Mouse (Mus musculus) erythroid progenitor cell, adult 5-6 weeks (primary cell): ENCODE measurements around the gene Lypd3. TPM values are rescaled to one million over a fixed set of nuclear protein-coding genes. Genes with fewer than 3 reads are reported as not detected.

ENCODE experiments used
- ATAC-seq: replicated peaks from 2 replicates; pipeline ENCODE4 v1.8.0; 2016; ENCODE audit warnings: moderate number of reproducible peaks, mild to moderate bottlenecking, moderate TSS enrichment, inconsistent platforms; ENCODE audit not compliant: poor library complexity, low FRiP score, severe bottlenecking
- total RNA-seq, 2 experiments: library from RNA; stranded (forward) in 1 of 2; stranded (reverse) in 1 of 2; fragments of 150-400 nt in 1 of 2; fragments of 186-747, 209-891 nt in 1 of 2; gene quantifications; 2 replicates each; pipeline versions ENCODE4 v1.2.3 to v1.2.4; 2015 to 2017; ENCODE audit warnings: low replicate concordance in 2 of 2

Lypd3 gene
- total RNA-seq (2015; ENCODE audit: low replicate concordance) (not detected in 2 replicates), total RNA-seq (2017; ENCODE audit: low replicate concordance) (not detected in 2 replicates)

DNA sequence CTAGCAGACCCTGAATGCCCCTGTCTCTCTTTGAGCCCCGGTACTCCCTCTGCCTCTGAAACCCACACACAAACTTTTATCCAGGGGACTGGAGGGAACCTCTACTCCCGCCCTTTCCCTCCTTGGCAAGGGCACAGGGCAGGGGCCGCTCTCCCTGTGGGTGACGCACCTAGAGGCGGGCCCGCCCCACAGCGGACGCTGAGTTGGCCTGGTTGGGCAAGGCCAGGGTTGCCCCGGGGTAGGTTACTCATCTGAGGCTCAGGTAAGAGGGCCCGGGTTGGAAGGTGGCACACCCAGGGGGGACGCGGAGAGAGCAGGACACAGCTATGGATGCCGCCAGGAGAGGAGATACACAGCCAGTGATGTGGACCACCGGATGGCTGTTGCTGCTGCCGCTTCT, at the start of gene Lypd3:
Lypd3 (plus strand) TSS at position 287 of the 400 bp plus-strand sequence.
- ATAC-seq = no peak

DNA sequence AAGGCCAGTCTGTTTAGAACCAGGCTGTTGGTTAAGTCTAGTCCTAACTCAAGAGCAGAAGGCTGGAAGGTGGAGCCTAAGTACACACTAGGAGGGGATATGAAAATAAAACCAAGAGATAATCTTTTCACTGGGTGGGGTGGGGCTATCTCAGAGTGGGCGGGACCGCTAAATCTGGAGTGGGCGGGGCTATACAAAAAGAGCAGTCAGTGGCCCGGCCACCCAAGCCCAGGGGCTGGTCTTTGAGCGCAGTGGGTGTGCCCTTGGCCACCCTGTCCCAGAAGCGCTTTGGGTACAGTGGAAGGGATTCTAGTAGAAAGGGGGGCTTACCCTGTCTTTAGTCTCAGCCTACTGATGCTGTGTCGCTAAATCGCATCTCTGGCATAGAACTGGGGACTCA, 49.5 kb upstream of the Lypd3 start:
- ATAC-seq = no peak; the same call in 1 of the 2 replicates

DNA sequence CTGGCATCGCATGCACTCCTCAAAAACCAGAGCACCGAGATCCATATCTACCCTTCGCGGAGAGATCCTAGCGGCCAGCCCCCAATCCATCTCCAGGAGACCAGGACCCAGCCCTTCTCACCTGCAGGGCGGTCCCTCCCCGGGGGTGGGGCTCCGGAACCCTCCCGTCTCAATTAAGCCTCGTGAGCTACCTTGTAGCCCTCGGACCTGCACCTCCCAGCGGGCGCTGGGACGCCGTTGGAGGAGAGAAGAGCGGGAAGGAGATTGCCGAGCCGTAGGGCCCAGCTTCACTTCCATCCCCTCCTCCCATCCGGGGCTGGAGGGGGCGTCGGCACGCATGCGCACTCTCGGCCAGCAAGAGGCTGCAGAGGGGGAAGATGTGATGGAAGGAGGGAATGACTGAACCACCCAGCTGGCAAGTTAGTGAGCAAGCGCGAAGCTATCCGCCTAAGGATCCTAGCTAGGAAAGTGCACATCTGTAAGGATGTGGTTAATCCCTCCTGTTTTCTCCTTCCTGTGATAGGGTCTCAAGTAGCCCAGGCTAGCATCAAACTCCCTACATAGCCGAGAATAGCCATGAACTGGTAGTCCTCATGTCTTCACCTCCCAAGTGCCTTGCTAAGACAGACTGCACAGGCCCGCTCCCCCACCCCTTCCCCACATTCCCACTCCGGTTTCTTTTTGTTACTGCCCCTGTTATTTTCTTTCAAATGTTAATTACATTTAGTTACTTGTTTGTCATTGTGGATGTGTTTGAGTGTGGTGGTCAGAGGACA, 48.8 kb upstream of the Lypd3 start, which contains the start of the genes Ethe1 and Zfp575:
Ethe1 (plus strand) TSS at position 214 of the 776 bp plus-strand sequence.
Zfp575 (minus strand) TSS at position 312 of the 776 bp plus-strand sequence.
- ATAC-seq = no peak

DNA sequence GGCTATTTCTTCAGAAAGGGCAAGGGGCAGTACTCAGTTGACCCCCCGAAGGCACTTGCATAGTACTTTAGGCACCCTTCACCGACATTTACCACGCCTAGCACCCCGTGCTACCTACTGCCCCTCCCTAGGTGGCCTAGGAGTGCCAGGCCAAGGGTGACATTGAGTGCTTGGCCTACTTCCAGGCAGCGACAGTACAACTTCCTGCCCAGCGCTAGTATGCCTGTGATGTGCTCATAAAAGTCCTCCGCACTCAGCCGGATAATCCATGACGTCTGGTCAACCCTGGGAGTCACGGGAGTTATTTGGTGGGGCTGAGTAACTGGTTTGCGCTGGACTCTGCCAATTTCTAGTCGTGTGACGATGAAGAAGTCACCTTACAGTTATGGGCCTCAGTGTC, 48.0 kb upstream of the Lypd3 start:
- ATAC-seq = no peak

DNA sequence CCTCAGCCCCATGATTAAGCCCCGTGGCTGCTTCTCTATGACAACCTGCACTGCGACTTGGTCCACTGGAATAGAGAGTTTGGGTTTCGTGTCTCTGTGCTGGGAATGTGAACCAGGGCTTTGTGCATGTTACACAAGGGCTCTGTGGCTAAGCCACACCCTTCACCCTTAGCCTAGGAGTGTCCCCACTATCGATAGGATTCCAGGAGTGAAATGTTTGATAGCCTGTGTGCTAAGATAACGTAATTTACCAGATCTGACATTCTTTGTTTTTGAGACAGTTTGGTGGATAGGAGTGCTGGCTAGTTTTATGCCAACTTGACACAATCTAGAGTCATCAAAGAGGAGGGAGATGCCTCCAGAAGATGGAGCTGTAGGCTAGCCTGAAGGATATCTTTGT, 44.6 kb upstream of the Lypd3 start:
- no peak for ATAC-seq

DNA sequence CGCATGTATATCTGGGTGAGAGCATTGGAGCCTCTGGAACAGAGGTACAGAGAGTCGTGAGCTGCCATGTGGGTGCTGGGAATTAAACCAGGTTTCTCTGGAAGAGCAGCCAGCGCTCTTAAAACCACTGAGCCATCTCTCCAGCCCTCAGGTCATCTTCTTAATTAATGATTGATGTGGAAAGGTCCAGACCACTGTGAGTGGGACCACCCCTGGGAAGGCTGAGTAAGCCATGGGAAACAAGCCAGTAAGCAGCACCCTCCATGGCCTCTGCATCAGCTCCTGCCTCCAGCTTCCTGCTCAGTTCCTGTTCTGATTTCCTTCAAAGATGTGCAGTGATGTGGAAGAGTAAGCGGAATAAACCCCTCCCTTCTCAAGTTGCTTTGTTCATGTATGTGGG, 44.2 kb upstream of the Lypd3 start:
- no peak for ATAC-seq

DNA sequence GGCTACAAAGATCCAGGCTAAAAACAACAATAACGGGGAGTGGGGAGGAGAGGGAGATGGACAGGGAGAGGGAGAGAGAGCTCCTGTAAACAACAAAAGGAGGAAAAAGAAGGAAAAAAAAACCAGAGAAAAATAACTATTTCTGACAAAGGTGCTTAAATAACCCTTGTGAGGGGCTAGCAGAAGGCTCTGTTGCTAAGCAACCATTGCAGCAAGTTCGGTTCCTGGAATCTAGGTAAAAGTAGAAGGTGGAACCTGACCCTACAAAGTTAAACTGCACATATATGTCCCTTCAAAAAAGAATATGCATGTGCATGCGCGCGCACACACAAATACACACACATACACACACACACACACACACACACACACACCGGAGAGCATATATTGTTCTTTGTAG, 43.6 kb upstream of the Lypd3 start:
- no peak for ATAC-seq

DNA sequence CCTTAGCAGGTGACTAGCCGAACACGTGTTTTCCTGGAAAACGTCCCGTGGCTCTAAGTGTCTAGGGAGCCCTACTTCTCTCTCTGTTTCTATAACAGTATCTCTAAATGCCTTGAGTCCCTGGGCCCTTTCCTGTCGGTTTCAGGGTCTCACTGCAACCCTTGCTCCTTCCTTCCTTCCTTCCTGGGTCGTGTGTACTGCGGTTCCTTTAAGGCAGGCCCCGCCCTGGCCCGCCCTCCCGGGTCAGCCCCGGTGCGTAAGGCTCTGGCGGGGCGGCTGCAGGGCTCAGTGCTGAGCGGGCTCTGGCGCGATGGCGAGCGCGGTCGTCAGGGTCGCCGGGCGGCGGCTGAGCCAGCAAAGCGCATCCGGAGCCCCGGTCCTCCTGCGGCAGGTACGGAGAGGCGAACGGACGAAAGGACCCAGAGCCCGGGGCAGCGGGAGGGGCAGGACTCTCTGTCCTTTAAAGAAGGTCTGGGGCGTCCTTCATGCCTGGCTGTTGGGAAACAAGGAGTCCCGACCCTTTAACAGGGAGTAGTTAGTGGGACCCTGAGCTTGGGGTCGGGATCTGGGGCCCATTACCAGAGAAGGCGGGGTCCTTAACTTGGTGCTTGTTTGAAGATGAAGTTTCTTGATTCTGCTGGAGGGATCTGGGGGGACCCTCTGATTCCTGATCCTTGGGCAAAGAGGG, 42.6 kb upstream of the Lypd3 start:
- peak; percentile 87 for ATAC-seq

DNA sequence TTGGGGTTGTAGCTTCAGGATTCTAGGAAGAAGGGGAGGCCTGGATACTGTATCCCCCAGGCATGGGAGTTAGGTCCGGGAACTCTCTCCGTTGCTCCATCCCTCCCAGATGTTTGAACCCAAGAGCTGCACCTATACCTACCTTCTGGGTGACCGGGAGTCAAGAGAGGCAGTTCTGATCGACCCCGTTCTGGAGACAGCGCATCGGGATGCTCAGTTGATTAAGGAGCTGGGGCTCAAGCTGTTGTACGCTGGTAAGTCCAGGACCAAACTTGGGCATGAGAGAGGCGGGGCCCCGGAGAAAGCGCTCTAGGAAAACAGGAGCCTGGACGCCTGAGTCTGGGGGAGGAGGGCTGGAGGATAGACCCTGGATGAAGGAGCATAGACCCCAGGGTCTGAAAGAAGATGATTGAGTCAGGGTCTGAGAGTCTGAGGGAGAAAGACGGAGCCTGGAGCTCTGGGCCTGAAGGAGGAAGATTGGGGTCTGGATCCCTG, 42.0 kb upstream of the Lypd3 start:
- ATAC-seq = no peak

DNA sequence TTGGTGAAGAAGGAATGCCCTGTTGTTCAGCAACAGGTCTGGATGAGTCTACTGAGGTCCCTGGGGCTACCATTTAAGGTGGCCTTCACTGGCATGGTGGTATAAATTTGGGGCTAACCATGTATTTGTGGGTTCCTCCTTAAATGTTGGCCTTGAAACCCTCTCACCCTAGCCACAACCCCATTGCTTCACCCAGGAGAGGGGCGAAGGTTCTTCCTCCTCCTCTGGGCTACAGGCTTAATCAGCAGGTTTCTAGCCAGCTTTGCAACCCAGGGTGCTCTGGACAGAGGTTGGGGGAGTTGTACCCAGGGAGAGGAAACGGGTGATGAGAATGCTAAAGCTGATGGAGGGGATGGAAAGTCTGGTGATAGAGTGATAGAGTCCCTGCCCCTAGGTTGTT, 40.9 kb upstream of the Lypd3 start:
- ATAC-seq = no peak

DNA sequence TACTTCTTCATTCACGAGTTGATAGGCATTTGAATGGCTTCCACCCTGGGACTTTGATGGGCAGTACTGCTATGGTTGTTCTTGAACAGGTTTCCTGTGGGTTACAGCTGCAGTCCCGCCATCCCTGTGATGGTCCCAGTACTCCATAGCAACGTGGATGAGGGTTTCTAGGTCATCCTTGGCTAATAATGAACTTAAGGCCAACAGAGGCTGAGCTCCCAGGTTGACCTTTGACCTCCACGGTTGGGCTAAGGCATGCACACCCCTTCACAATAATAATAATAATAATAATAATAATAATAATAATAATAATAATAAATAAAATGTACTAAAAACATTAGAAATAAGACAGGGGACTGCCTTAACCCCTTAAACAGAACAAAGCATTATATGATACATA, 38.2 kb upstream of the Lypd3 start:
- no peak for ATAC-seq

DNA sequence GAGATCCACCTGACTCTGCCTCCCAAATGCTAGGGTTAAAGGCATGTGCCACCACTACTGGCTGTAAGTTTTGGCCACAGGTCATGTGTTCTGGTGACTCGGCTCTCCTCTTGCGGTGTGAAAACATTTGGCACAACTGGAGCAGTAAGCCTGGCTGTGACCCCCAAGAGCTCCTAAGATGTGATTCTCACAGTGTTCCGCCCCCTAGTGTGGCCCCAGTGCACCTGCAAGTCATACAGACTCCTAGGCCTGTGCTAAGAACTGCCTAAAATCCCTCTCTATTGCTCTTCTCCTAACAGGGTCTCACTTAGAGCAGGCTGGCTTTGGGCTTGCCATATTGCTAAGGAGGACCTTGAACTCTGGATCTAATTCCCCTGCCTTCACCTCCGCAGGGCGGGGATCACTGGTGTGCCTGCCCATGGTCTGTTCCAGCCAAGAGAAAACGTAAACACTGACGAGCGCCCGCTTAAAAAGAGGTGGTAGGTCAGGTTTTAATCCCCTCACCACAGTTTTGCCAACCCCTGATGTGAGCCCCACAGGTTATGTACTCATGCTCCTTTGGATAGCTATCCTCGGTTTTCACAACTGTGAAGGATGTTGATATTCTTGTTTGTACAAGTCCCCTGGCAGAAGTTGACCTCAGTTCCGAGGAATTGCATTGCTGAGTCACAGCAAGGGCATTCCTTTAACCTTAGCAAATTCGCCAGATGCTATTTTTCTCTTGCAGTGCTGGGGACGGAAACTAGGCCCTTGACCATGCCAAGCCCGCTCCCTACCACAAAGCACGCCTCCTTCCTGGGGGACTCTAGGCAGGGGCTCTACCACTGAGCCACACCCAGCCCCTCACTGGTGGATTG, 36.9 kb upstream of the Lypd3 start:
- no peak for ATAC-seq

DNA sequence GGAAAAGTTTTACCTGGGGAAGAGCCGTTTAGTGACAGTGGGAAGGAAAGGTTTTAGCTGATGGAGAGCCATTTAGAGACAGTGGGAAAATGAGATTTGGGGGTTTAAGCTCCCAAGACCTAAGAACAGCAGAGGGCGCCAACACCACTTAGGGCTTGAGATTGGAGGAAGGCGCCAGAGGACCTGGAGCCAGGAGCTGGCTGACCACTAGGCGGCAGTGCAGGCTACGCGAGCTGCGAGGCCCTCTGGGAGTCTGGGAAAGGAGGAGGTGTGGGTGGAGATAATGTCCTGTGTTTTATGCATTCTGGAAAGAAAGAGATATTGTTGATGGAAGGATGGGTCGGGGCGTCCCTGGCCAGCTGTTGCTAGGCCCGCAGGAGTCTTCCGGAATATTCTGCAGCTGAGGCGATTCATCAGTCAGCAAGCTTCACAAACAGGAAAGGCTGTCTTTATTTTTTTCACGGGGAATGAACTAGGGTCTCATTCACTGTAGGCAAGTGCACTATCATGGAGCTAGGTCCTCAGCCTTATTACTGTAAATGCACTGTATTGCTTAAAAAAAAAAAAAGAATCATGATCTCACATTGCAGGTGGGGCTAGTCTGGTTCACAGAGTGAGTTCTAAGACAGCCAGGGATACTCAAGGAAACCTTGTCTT, 35.3 kb upstream of the Lypd3 start:
- peak; percentile 98 for ATAC-seq

DNA sequence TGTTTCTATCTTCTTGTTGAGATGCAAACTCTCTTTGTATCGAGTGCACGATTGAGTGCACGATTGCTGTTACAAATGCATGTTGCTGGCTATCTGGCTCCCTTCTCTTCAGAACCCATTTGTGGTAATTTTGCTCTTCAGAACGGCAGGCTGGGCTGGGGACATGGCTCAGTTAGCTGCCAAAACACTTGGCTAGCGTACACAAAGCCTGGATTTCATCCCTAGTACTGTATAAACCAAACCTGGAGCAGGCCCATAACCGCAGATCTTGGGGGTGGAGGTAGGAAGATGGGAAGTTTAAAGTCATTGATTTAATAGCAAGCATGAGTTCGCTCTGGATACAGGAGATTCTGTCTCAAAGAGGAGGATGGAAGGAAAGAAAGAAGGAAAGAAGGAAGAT, 30.8 kb upstream of the Lypd3 start:
- ATAC-seq = no peak

DNA sequence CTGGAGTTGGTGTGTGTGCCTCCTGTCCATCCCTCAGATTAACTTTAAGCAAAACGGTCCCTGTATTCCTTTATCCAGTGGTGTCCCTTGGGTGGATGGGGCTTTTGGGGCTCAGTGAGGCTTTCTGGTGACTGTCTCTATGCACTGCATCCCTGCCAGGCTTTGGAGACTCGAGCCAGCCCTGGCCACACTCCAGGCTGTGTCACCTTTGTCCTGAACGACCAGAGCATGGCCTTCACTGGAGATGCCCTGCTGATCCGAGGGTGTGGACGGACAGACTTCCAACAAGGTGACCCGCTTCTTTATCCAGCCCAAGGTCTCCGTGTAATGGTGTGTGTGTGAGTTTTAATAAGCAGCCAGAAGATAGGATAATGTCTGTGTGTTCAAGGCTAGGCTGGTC, 30.3 kb upstream of the Lypd3 start:
- no peak for ATAC-seq

DNA sequence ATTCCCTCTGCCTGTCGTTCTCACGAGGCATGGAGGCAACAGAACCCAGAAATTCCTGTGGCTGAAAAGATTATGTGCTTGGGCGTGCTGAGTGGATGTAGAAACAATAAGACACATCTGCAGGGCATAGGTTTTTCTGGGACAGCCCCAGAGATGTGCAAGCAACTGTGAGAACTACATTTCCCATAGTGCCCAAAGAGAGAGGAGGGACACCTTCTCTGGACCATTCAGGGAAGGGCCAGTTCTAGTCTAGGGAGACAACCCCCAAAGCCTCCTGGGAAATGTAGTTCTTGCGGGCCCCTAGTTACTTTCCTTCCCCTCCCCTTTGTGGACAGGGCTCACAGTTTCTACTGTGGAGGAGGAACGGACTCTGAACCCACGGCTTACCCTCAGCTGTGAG, 28.3 kb upstream of the Lypd3 start:
- ATAC-seq = 0 out of 2 replicates have a peak, but pooled peaks have one; percentile 15

DNA sequence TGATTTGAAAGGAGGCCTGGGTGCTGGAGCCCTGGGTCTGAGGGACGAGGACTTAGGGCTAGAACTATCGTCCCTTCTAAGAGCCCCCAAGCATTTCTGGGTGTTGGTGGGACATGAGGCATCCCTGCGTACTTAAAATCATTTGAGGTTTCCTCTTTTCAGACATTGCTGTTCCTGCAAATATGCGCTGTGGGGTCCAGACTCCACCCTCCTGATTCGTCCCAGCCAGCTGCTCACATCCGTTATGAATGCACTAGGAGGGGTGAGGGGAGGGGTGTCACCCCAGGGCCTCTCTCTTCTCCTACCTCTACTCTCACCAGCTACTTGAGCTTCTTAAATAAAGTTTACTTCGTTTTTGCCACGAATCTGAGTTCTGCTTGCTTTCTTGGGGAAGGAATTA, 27.8 kb upstream of the Lypd3 start:
- ATAC-seq = no peak

DNA sequence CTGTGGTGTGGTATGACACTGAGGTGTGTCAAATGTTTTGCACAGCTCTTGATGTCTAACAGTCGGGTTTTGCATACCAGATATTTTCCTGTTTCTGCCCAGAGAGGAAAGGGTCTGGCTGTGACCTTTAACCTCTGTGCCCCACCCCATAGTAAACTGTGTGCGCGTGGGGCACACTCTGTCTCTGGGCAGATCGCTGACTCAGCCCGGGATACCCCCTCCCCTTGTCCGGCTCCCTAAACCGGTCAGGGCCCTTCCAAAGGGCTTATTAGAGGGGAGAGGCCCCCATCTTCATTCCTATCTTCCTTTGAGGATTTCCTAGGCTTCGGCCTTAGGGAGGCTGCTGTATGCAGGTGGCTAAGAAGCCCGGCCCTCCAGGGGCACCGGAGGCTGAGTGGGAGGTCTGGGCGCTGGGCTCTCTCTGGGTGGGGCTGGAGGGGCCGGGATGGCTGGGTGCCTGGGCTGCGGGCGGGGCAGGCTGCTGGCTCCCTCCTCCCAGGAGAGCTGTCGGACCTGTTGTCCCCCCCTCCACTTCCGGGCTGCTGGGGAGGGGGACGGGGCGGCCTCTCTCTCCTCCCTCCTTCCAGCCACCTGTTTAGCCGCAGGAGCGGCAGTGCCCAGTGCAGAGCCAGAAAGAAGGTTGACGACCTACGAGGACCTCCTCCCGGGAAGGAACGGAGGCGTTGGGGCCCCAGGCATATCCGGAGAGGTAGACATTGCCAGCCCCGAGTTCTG, 26.0 kb upstream of the Lypd3 start, which contains the start of gene Phldb3:
Phldb3 (plus strand) TSS at position 620 of the 735 bp plus-strand sequence.
- ATAC-seq = no peak
